Mouse (Mus musculus): ENCODE data around the gene Strip1.

Gene Strip1

GRCm38 (mm10) chr3:107594662-107595263, 36.7 kb downstream of the Strip1 start, which contains the start of gene Alx3:
Gene Alx3 (plus strand): TSS chr3:107595031.
- no peak for DNase-seq (ENCODE audit: low read depth, low spot score)

GRCm38 (mm10) chr3:107593632-107594031, 37.9 kb downstream of the Strip1 start:
- no peak for DNase-seq (ENCODE audit: low read depth, low spot score)

GRCm38 (mm10) chr3:107591612-107592011, 39.9 kb downstream of the Strip1 start:
- no peak for DNase-seq (ENCODE audit: low read depth, low spot score)

- no peak for DNase-seq (ENCODE audit: low read depth, low spot score)
Measured at GRCm38 (mm10) chr3:107586504-107586903, 45.0 kb downstream of the Strip1 start.

GRCm38 (mm10) chr3:107583893-107584292, 47.6 kb downstream of the Strip1 start:
- no peak for DNase-seq (ENCODE audit: low read depth, low spot score)

GRCm38 (mm10) chr3:107582875-107583767, 48.4 kb downstream of the Strip1 start:
- no peak for DNase-seq (ENCODE audit: low read depth, low spot score)

- no peak for DNase-seq (ENCODE audit: low read depth, low spot score)
Measured at GRCm38 (mm10) chr3:107582130-107582874, 49.2 kb downstream of the Strip1 start.

- no peak for DNase-seq (ENCODE audit: low read depth, low spot score)
Measured at GRCm38 (mm10) chr3:107581103-107582010, 50.1 kb downstream of the Strip1 start.

GRCm38 (mm10) chr3:107579466-107579865, 52.0 kb downstream of the Strip1 start:
- peak; percentile 74 for DNase-seq (ENCODE audit: low read depth, low spot score)

- DNase-seq (ENCODE audit: low read depth, low spot score), result no peak
Measured at GRCm38 (mm10) chr3:107577810-107578390, 53.6 kb downstream of the Strip1 start.

- DNase-seq (ENCODE audit: low read depth, low spot score), result no peak
Measured at GRCm38 (mm10) chr3:107576807-107577206, 54.7 kb downstream of the Strip1 start.

GRCm38 (mm10) chr3:107571205-107571604, 60.3 kb downstream of the Strip1 start:
- DNase-seq (ENCODE audit: low read depth, low spot score), result peak; percentile 50

GRCm38 (mm10) chr3:107568721-107569120, 62.8 kb downstream of the Strip1 start:
- no peak for DNase-seq (ENCODE audit: low read depth, low spot score)

- DNase-seq (ENCODE audit: low read depth, low spot score), result peak; percentile 62
Measured at GRCm38 (mm10) chr3:107567766-107568165, 63.7 kb downstream of the Strip1 start.

GRCm38 (mm10) chr3:107565331-107565730, 66.2 kb downstream of the Strip1 start:
- DNase-seq (ENCODE audit: low read depth, low spot score), result no peak

- DNase-seq (ENCODE audit: low read depth, low spot score), result no peak
Measured at GRCm38 (mm10) chr3:107563880-107564279, 67.6 kb downstream of the Strip1 start.

- DNase-seq (ENCODE audit: low read depth, low spot score), result no peak
Measured at GRCm38 (mm10) chr3:107562591-107562990, 68.9 kb downstream of the Strip1 start.

Data from 3T3-L1 (cell line).